Mouse (Mus musculus) liver, embryonic 11.5 days (tissue): ENCODE measurements around the gene Pfdn6. TPM values are rescaled to one million over a fixed set of nuclear protein-coding genes. Genes with fewer than 3 reads are reported as not detected.
A peak's percentile ranks its signal among the peaks of the same experiment; 100 is the strongest.

Experiments used
- ATAC-seq: fragments of 200-750 bp; cut with Nextera tagmentation; replicated peaks from 2 replicates; pipeline ENCODE4 v1.8.0; 2017; ENCODE audit warnings: moderate number of reproducible peaks, mild to moderate bottlenecking, moderate TSS enrichment, moderate library complexity; ENCODE audit not compliant: low FRiP score
- DNase-seq: peaks from one replicate; pipeline ENCODE4 v3.0.0-alpha.2; 2017; ENCODE audit warnings: low spot score
- H3K27ac ChIP-seq: fragments of 300-500 bp; sonication (generic); 2 replicates; pipeline ENCODE4 v1.5.1; 2014; ENCODE audit warnings: mild to moderate bottlenecking, low read depth, low read length, control low read depth
- H3K27me3 ChIP-seq: fragments of 300-500 bp; sonication (generic); replicated peaks from 2 replicates; pipeline ENCODE4 v1.6.1; 2014; ENCODE audit warnings: low read length, mixed read lengths; ENCODE audit not compliant: control insufficient read depth, insufficient read depth
- H3K36me3 ChIP-seq: fragments of 300-500 bp; sonication (generic); 2 replicates; pipeline ENCODE4 v1.6.1; 2014; ENCODE audit warnings: mild to moderate bottlenecking, low read length, moderate library complexity, mixed read lengths; ENCODE audit not compliant: control insufficient read depth, insufficient read depth
- H3K4me1 ChIP-seq: fragments of 300-500 bp; sonication (generic); replicated peaks from 2 replicates; pipeline ENCODE4 v1.6.1; 2014; ENCODE audit warnings: low read length, mixed read lengths; ENCODE audit not compliant: control insufficient read depth, insufficient read depth
- H3K4me2 ChIP-seq: fragments of 300-500 bp; sonication (generic); 2 replicates; pipeline ENCODE4 v1.6.1; 2014; ENCODE audit warnings: mild to moderate bottlenecking, control low read depth, moderate library complexity
- H3K4me3 ChIP-seq: fragments of 300-500 bp; sonication (generic); 2 replicates; pipeline ENCODE4 v1.5.1; 2014; ENCODE audit warnings: low read depth, low read length, control low read depth
- H3K9ac ChIP-seq: fragments of 300-500 bp; sonication (generic); 2 replicates; pipeline ENCODE4 v1.6.1; 2014; ENCODE audit warnings: low read depth, low read length, control low read depth
- H3K9me3 ChIP-seq: fragments of 300-500 bp; sonication (generic); 2 replicates; pipeline ENCODE4 v1.6.1; 2016; ENCODE audit warnings: low read length, inconsistent platforms, mixed read lengths; ENCODE audit not compliant: control insufficient read depth
- WGBS: fragments of 180-500 bp; shearing (Covaris S2); extraction: QIAGEN DNeasy Blood & Tissue Kit; methylation state at CpG from one replicate; pipeline ENCODE4 v1.1.7; 2014; 5-methylcytosine and 5-hydroxymethylcytosine counted together
- polyA plus RNA-seq: library from polyadenylated mRNA; unstranded; fragments of >200 nt; fragmentation: Nextera tagmentation; extraction: Ambion mirVana; gene quantifications from 2 replicates; pipeline ENCODE4 v1.2.1, GENCODE M21; 2014

Gene Pfdn6
- polyA plus RNA-seq, 1 experiment from 2014 or later: 286 TPM

DNA sequence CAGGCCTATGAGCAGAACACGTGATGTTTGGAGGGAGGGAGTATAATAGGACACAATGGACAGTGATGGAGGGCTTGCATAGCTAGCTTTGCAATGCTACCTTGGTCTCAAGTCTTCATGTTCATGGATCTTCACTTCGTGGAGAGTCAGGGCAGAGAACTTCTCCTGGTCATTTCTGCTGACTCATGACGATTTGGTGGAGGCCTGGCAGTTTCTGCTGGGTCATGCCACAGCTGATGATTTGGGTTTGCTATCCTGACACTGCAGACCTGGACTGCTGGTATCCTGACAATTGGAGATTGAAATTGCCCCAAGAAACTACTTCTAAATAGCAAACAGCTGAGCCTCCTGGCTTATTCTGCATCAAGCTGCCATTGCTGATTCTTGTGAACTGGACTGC lies 33.4 kb upstream of the Pfdn6 start:
- Histone ChIP-seq H3K4me1 (peaks cover 4% of the 10 kb centered on the region; the same call in 1 of the 2 replicates), H3K9ac (no peak overlapping the region), H3K9me3 (no peaks in the 10 kb centered on the region), H3K27ac (no peak overlapping the region), H3K27me3 (peaks cover 11% of the 10 kb centered on the region), H3K4me2 (no peak overlapping the region), H3K36me3 (no peaks in the 10 kb centered on the region), H3K4me3 (no peak overlapping the region)
- ATAC-seq (no peak), DNase-seq (no peak)
- WGBS: 57% methylated on average over 3 of the region's 3 CpGs

DNA sequence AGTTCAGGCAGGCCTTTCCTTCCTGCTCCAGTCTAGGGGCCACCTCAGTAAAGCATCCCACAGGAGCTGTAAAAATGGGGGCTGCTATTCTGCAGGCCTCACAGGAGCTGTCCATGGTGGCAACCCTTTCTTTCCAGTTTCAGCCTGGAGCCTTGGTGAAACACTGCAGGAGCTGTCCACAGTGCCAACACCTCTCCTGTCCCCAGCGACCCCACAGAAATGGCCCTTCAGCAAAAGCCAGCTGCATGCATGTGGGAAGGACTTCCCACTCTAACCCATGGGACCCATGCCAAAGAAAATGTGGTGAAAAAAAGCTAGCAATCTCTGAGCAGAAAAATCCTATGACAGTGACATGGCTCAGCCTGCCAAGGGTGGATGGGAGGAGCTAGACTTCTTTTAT lies 32.5 kb upstream of the Pfdn6 start:
- Histone ChIP-seq H3K9me3 (no peaks in the 10 kb centered on the region), H3K4me1 (peaks cover under 1% of the 10 kb centered on the region; the same call in 1 of the 2 replicates), H3K27me3 (peaks cover 2% of the 10 kb centered on the region), H3K27ac (no peak overlapping the region), H3K4me3 (no peak overlapping the region), H3K36me3 (no peaks in the 10 kb centered on the region), H3K9ac (no peak overlapping the region), H3K4me2 (no peak overlapping the region)
- 6% methylated on average over 1 of the region's 1 CpGs for WGBS
- ATAC-seq: no peak
- DNase-seq: no peak

DNA sequence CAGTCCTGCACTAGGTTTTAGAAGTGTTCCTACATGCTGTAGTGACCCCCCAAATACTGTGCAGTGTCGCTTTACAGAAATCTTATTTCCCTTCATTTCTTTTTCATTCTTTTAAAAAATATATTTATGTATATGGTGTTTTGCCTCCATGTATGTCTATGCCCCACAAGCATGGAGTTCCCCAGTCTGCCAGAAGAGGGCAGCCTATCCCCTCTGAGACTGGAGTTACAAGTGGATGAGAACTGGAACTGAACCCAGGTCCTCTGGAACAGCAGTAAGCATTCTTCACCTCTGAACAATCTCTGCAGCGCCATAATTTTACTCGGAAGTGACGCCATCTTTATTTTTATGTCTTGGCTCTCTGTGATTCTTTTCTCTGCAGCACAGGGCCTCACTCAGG lies 29.3 kb upstream of the Pfdn6 start:
- Histone ChIP-seq H3K27me3 (no peaks in the 10 kb centered on the region), H3K27ac (no peak overlapping the region), H3K4me2 (no peak overlapping the region), H3K36me3 (peaks cover 5% of the 10 kb centered on the region; the same call in 1 of the 2 replicates), H3K9ac (no peak overlapping the region), H3K4me3 (no peak overlapping the region), H3K9me3 (no peaks in the 10 kb centered on the region), H3K4me1 (no peaks in the 10 kb centered on the region)
- 68% methylated on average over 4 of the region's 4 CpGs for WGBS
- ATAC-seq (no peak), DNase-seq (no peak)

DNA sequence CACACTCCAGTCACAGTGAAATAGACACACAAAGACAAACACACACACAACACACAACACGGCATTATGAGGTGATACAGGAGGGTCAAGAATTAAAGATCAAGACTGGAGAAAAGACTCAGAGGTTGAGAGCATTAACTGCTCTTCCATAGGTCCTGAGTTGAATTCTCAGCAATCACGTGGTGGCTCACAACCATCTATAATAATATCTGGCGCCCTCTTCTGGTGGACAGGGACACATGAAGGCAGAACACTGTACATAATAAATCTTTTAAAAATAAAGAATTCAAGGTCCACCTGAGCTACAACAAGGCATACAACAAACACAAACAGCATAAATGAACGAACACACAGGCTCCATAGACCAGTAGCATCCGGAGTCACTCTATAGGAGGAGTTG lies 28.8 kb upstream of the Pfdn6 start:
- no peak overlapping the region for H3K27ac ChIP-seq
- H3K36me3 ChIP-seq: peaks cover 6% of the 10 kb centered on the region; the same call in 1 of the 2 replicates
- H3K9ac ChIP-seq: no peak overlapping the region
- no peaks in the 10 kb centered on the region for H3K27me3 ChIP-seq
- ATAC-seq (peak; percentile 69), DNase-seq (no peak)
- no peaks in the 10 kb centered on the region for H3K9me3 ChIP-seq
- H3K4me1 ChIP-seq: no peaks in the 10 kb centered on the region
- H3K4me3 ChIP-seq: no peak overlapping the region
- peak overlapping the region; percentile 28 for H3K4me2 ChIP-seq
- 29% methylated on average over 5 of the region's 5 CpGs for WGBS

DNA sequence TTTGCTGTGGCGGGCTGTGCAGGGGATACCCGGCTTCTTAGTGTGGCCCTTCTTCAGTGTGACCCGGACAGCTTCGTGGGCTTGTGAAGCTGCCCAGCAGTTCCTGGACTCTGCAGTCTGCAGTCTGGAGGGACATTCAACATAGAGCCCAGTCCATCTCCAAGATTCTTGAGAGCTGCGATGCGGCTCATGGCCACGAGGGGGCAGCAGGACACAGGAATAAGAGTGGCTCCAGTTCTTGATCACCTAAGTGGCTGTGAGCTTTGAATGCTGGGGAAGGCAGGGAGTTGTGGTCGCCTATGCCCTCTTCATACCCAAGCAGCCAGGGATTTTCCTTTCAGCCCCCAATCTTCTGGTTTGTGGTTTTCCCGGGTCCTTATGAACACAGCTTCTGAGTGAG lies 28.3 kb upstream of the Pfdn6 start:
- no peaks in the 10 kb centered on the region for H3K27me3 ChIP-seq
- no peak overlapping the region for H3K4me3 ChIP-seq
- no peaks in the 10 kb centered on the region for H3K4me1 ChIP-seq
- DNase-seq: peak; percentile 78
- H3K36me3 ChIP-seq: peaks cover 9% of the 10 kb centered on the region; the same call in 1 of the 2 replicates
- WGBS: 2% methylated on average over 9 of the region's 9 CpGs
- H3K9me3 ChIP-seq: no peaks in the 10 kb centered on the region
- no peak overlapping the region for H3K27ac ChIP-seq
- peak; percentile 70 for ATAC-seq
- H3K4me2 ChIP-seq: peak overlapping the region; percentile 28
- H3K9ac ChIP-seq: no peak overlapping the region

DNA sequence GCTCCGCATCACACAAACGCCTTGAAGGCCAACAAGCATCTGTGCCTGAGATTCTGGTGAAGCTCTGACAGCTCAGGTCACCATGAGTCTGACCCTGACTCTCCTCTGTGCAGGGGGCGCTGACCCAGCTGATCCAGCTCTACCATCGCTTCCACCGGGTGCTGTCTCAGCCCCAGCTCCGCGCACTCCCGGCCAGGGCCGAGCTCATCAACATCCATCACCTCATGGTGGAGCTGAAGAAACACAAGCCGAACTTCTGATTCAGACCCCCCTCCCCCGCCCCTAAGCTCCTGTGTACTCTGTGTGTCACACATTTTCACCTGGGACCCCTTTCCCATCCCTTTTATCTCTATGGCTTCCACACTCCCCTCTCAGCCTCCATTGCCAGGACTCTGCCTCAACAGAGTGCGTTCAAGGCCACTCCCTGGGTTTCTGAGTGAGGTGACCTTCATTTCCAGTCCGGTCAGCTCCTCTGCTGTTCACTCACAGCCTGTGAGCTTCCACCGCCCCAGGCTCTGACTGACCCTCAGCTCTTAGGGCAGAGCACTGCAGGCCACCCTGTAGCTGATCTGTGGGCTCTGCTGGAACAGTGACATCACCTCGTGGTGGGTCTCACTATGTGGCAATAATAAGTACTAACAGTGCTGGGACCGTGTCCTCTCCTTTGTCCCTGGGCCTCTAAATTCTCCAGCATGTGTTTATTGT lies 25.9 kb upstream of the Pfdn6 start:
- no peaks in the 10 kb centered on the region for H3K4me1 ChIP-seq
- WGBS: 87% methylated on average over 16 of the region's 16 CpGs
- H3K27ac ChIP-seq: no peak overlapping the region
- H3K4me3 ChIP-seq: no peak overlapping the region
- no peaks in the 10 kb centered on the region for H3K27me3 ChIP-seq
- H3K9me3 ChIP-seq: no peaks in the 10 kb centered on the region
- ATAC-seq (no peak), DNase-seq (no peak)
- H3K9ac ChIP-seq: no peak overlapping the region
- H3K36me3 ChIP-seq: peaks cover 19% of the 10 kb centered on the region; the same call in 1 of the 2 replicates
- no peak overlapping the region for H3K4me2 ChIP-seq

DNA sequence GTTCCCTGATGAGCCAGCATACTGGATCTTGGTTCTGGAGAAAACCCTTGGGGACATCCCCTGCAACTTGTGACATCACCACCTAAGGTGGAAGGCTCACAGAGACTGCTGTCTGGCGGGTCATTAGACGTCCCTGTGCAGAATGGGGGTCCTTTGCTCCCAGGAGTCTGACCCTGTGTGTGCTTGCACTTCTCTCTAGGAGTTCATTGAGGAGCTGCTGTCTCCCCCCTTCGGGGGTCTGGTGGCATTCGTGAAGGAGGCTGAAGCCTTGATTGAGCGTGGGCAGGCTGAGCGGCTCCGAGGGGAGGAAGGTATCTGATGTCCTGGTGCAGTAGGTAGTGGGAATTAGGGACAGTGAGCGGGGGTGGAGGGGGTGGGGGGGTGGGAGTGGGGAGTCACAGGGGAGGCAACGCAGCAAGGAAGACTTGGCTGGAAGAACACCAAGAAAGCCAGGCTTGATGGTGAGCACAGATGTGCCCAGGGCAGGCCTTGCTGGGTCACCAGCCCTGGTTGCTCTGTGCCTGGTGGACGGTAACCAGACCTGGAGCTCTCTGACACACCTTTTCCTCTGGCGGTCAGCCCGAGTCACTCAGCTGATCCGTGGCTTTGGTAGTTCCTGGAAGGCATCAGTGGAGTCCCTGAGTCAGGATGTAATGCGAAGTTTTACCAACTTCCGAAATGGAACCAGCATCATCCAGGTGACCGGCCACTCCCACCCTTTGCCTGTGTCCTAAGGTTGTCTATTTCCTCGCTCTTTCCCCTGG lies 25.1 kb upstream of the Pfdn6 start:
- Histone ChIP-seq H3K36me3 (peaks cover 24% of the 10 kb centered on the region; the same call in 1 of the 2 replicates), H3K4me1 (no peaks in the 10 kb centered on the region), H3K4me3 (no peak overlapping the region), H3K4me2 (no peak overlapping the region), H3K9ac (no peak overlapping the region), H3K27ac (no peak overlapping the region), H3K27me3 (no peaks in the 10 kb centered on the region), H3K9me3 (no peaks in the 10 kb centered on the region)
- ATAC-seq (no peak), DNase-seq (no peak)
- 90% methylated on average over 17 of the region's 17 CpGs for WGBS

DNA sequence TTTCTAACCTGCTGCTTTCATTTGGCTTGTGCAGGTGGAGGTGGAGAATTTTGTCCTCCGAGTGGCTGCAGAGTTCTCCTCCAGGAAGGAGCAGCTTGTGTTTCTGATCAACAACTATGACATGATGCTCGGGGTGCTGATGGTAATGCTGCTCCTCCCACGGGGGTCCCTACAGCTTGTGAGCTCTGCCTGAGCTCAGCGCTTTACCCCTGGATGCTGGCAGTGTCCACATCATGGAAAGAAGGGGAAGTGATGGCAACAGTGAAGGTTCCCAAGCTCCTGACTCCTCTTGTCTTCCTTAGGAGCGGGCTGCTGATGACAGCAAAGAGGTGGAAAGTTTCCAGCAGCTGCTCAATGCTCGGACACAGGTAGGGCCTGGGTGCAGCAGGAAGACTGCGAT lies 22.7 kb upstream of the Pfdn6 start:
- no peaks in the 10 kb centered on the region for H3K27me3 ChIP-seq
- H3K36me3 ChIP-seq: peaks cover 41% of the 10 kb centered on the region
- H3K9ac ChIP-seq: no peak overlapping the region
- 90% methylated on average over 7 of the region's 7 CpGs for WGBS
- H3K4me1 ChIP-seq: no peaks in the 10 kb centered on the region
- H3K4me2 ChIP-seq: no peak overlapping the region
- ATAC-seq: no peak
- no peak for DNase-seq
- H3K4me3 ChIP-seq: no peak overlapping the region
- H3K9me3 ChIP-seq: no peaks in the 10 kb centered on the region
- H3K27ac ChIP-seq: no peak overlapping the region
